In genomic region chr5:104407541-104408231, GRCm38 (mm10) we compare ENCODE assay signal across 11 mouse cellular contexts. TPM values are rescaled to one million over a fixed set of nuclear protein-coding genes. Genes with fewer than 3 reads are reported as not detected.
A peak's percentile ranks its signal among the peaks of the same experiment; 100 is the strongest.
DNase-seq lines count a peak whose midpoint lies in the region; ATAC-seq lines count a peak whose summit lies in the region.
"Had no signal": no experiment of that assay in that cellular context is flagged by ENCODE, and none has a peak within 500 bp of the region (broad histone marks: within the 10 kb centered on the region; RNA-seq: fewer than 3 reads in every experiment).

No protein-coding gene starts in this region.

- H3K4me2 ChIP-seq in forebrain, embryonic 16.5 days (ENCODE audit: low read length), result no peak overlapping the region
- H3K4me2 ChIP-seq in forebrain, embryonic 12.5 days, result no peak overlapping the region
- H3K4me2 ChIP-seq in neural tube, embryonic 13.5 days, result no peak overlapping the region
- H3K4me2 ChIP-seq: heart, embryonic 15.5 days; lung, embryonic 14.5 days; neural tube, embryonic 12.5 days had no signal

- no peak overlapping the region for H3K9ac ChIP-seq in forebrain, embryonic 16.5 days (replicated peaks; ENCODE audit: low read depth, low read length)
- no peak overlapping the region for H3K9ac ChIP-seq in forebrain, embryonic 12.5 days
- H3K9ac ChIP-seq in neural tube, embryonic 13.5 days, result no peak overlapping the region
- H3K9ac ChIP-seq: heart, embryonic 15.5 days; lung, embryonic 14.5 days; neural tube, embryonic 12.5 days had no signal

- peaks cover 4% of the 10 kb centered on the region for H3K4me1 ChIP-seq in forebrain, embryonic 16.5 days (replicated peaks; ENCODE audit: control insufficient read depth, insufficient read depth, low read length)
- peaks cover 3% of the 10 kb centered on the region; the same call in 1 of the 2 replicates for H3K4me1 ChIP-seq in forebrain, embryonic 12.5 days
- peaks cover 9% of the 10 kb centered on the region for H3K4me1 ChIP-seq in neural tube, embryonic 13.5 days (replicated peaks)
- peaks cover 56% of the 10 kb centered on the region for H3K4me1 ChIP-seq in limb, embryonic 10.5 days
- H3K4me1 ChIP-seq: neural tube, embryonic 12.5 days had no signal

- H3K27ac ChIP-seq in forebrain, embryonic 16.5 days (ENCODE audit: low read length), result no peak overlapping the region
- H3K27ac ChIP-seq in forebrain, embryonic 12.5 days, result no peak overlapping the region
- H3K27ac ChIP-seq in neural tube, embryonic 13.5 days (replicated peaks), result 0 out of 2 replicates have a peak overlapping the region, but pooled peaks have one; percentile 24
- peak overlapping the region; percentile 91 for H3K27ac ChIP-seq in limb, embryonic 10.5 days
- H3K27ac ChIP-seq: heart, embryonic 15.5 days; neural tube, embryonic 12.5 days had no signal

- H3K36me3 ChIP-seq in forebrain, embryonic 16.5 days (ENCODE audit: control insufficient read depth, insufficient read depth), result no peaks in the 10 kb centered on the region
- H3K36me3 ChIP-seq in forebrain, embryonic 12.5 days (replicated peaks), result no peaks in the 10 kb centered on the region
- no peaks in the 10 kb centered on the region for H3K36me3 ChIP-seq in neural tube, embryonic 13.5 days
- H3K36me3 ChIP-seq in limb, embryonic 10.5 days, result no peaks in the 10 kb centered on the region
- H3K36me3 ChIP-seq: heart, embryonic 15.5 days; neural tube, embryonic 12.5 days had no signal

- 0 out of 2 replicates have a peak, but pooled peaks have one; percentile 23 for ATAC-seq in forebrain, embryonic 16.5 days
- ATAC-seq in forebrain, embryonic 12.5 days (ENCODE audit: low FRiP score), result no peak
- no peak for ATAC-seq in neural tube, embryonic 13.5 days (ENCODE audit: low read depth)

- no peaks in the 10 kb centered on the region for H3K9me3 ChIP-seq in forebrain, embryonic 16.5 days (ENCODE audit: control insufficient read depth, low read length)
- no peaks in the 10 kb centered on the region; the same call in 1 of the 2 replicates for H3K9me3 ChIP-seq in forebrain, embryonic 12.5 days
- no peaks in the 10 kb centered on the region for H3K9me3 ChIP-seq in neural tube, embryonic 13.5 days
- H3K9me3 ChIP-seq in limb, embryonic 10.5 days (replicated peaks), result no peaks in the 10 kb centered on the region
- H3K9me3 ChIP-seq: heart, embryonic 15.5 days; neural tube, embryonic 12.5 days had no signal

- no peak overlapping the region for H3K4me3 ChIP-seq in forebrain, embryonic 16.5 days (replicated peaks; ENCODE audit: low read length)
- H3K4me3 ChIP-seq in forebrain, embryonic 12.5 days (replicated peaks), result no peak overlapping the region
- H3K4me3 ChIP-seq in neural tube, embryonic 13.5 days, result no peak overlapping the region
- no peak overlapping the region for H3K4me3 ChIP-seq in limb, embryonic 10.5 days
- H3K4me3 ChIP-seq: heart, embryonic 15.5 days; neural tube, embryonic 12.5 days had no signal

- no peak for DNase-seq in neural tube, embryonic 10.5 days (ENCODE audit: extremely low spot score, low spot score)
- peak; percentile 56 for DNase-seq in limb, embryonic 10.5 days (ENCODE audit: low spot score)
- DNase-seq in spleen, adult 12 weeks (ENCODE audit: low spot score), result no peak
- DNase-seq in MN1 (ENCODE audit: low spot score), result no peak
- no peak for DNase-seq in cerebellum, adult 9-10 months
- DNase-seq: lung, embryonic 14.5 days had no signal

- H3K27me3 ChIP-seq in forebrain, embryonic 16.5 days (replicated peaks; ENCODE audit: control insufficient read depth, insufficient read depth, low read length), result no peaks in the 10 kb centered on the region
- no peaks in the 10 kb centered on the region for H3K27me3 ChIP-seq in forebrain, embryonic 12.5 days
- no peaks in the 10 kb centered on the region for H3K27me3 ChIP-seq in neural tube, embryonic 13.5 days
- H3K27me3 ChIP-seq in limb, embryonic 10.5 days (ENCODE audit: low read depth, poor library complexity, severe bottlenecking), result no peaks in the 10 kb centered on the region
- H3K27me3 ChIP-seq: heart, embryonic 15.5 days; neural tube, embryonic 12.5 days had no signal

- 49% methylated on average over 2 of the region's 2 CpGs for WGBS in forebrain, embryonic 16.5 days
- WGBS in forebrain, embryonic 12.5 days, result 55% methylated on average over 2 of the region's 2 CpGs
- WGBS in neural tube, embryonic 13.5 days, result 68% methylated on average over 2 of the region's 2 CpGs
- WGBS in limb, embryonic 10.5 days, result 48% methylated on average over 2 of the region's 2 CpGs

RNA-seq across cellular contexts. Expression of gene Spp1, which starts 27.2 kb away (rescaled TPM):
- polyA plus RNA-seq in forebrain, embryonic 16.5 days (2015; fragmentation: Nextera tagmentation; extraction: Ambion mirVana), result 12.1 and 43.3 TPM in 2 replicates
- 2.2 and 3.8 TPM in 2 replicates for polyA plus RNA-seq in forebrain, embryonic 12.5 days (2016; fragmentation: Nextera tagmentation; extraction: Ambion mirVana)
- polyA plus RNA-seq in neural tube, embryonic 13.5 days (2015; fragmentation: Nextera tagmentation; extraction: Ambion mirVana), result 14.1 and 14.6 TPM in 2 replicates
- 2.0 and 6.4 TPM in 2 replicates for polyA plus RNA-seq in limb, embryonic 10.5 days (2016; fragmentation: Nextera tagmentation; extraction: Ambion mirVana)

RNA-seq across cellular contexts. Expression of gene Pkd2, which starts 51.6 kb away (rescaled TPM):
- polyA plus RNA-seq in forebrain, embryonic 16.5 days (2015; fragmentation: Nextera tagmentation; extraction: Ambion mirVana), result 7.0 and 7.8 TPM in 2 replicates
- 12.5 and 14.4 TPM in 2 replicates for polyA plus RNA-seq in forebrain, embryonic 12.5 days (2016; fragmentation: Nextera tagmentation; extraction: Ambion mirVana)
- 9.4 and 9.6 TPM in 2 replicates for polyA plus RNA-seq in neural tube, embryonic 13.5 days (2015; fragmentation: Nextera tagmentation; extraction: Ambion mirVana)
- polyA plus RNA-seq in limb, embryonic 10.5 days (2016; fragmentation: Nextera tagmentation; extraction: Ambion mirVana), result 12.3 and 16.3 TPM in 2 replicates

Comparison
In these comparisons a context has a peak if more than half of its experiments do, and no peak if none do; other contexts are left out.
1. H3K27ac ChIP-seq: peak in neural tube, embryonic 13.5 days (single experiment) and limb, embryonic 10.5 days (single experiment); none in forebrain, embryonic 16.5 days (single experiment) and forebrain, embryonic 12.5 days (single experiment).